Mouse (Mus musculus) C2C12 (cell line): ENCODE results near the gene Med28. TPM values are rescaled to one million over a fixed set of nuclear protein-coding genes. Genes with fewer than 3 reads are reported as not detected.

ENCODE experiments used
- H3K27me3 ChIP-seq: one replicate; pipeline ENCODE4 v1.6.1; 2011; ENCODE audit not compliant: control insufficient read depth, insufficient read depth, insufficient read length
- H3K36me3 ChIP-seq: one replicate; pipeline ENCODE4 v1.6.1; 2011; ENCODE audit not compliant: control insufficient read depth, insufficient read depth
- H3K4me3 ChIP-seq: one replicate; pipeline ENCODE4 v1.5.1; 2011; ENCODE audit warnings: mild to moderate bottlenecking, control low read depth; ENCODE audit not compliant: poor library complexity, insufficient read depth, severe bottlenecking
- H3K79me2 ChIP-seq: one replicate; pipeline ENCODE4 v1.6.1; 2011; ENCODE audit not compliant: control insufficient read depth, insufficient read depth
- H3K79me3 ChIP-seq: one replicate; pipeline ENCODE4 v1.6.1; 2011; ENCODE audit warnings: low read depth, control low read depth
- H3ac ChIP-seq: one replicate; pipeline ENCODE3; 2011; ENCODE audit warnings: low read depth; ENCODE audit not compliant: control insufficient read depth, insufficient read length
- CEBPB ChIP-seq: IDR thresholded peaks from one replicate; pipeline ENCODE4 v1.6.1; 2011; ENCODE audit warnings: low read depth, mild to moderate bottlenecking, control low read depth, moderate library complexity
- CTCF ChIP-seq: IDR thresholded peaks from one replicate; pipeline ENCODE4 v1.5.1; 2011; ENCODE audit not compliant: control insufficient read depth, insufficient read depth, insufficient read length
- FOSL1 ChIP-seq: IDR thresholded peaks from one replicate; pipeline ENCODE4 v1.8.0; 2011; ENCODE audit warnings: mild to moderate bottlenecking, low read length; ENCODE audit not compliant: poor library complexity, insufficient read depth, severe bottlenecking
- MAX ChIP-seq: IDR thresholded peaks from one replicate; pipeline ENCODE4 v1.6.1; 2011; ENCODE audit warnings: mild to moderate bottlenecking, control low read depth
- MYOD1 ChIP-seq: IDR thresholded peaks from one replicate; pipeline ENCODE4 v1.6.1; 2011; ENCODE audit warnings: low read depth; ENCODE audit not compliant: control insufficient read depth, insufficient read length
- MYOG ChIP-seq: IDR thresholded peaks from one replicate; pipeline ENCODE4 v1.6.1; 2011; ENCODE audit not compliant: control insufficient read depth, insufficient read length; ENCODE audit errors: extremely low read depth
- USF1 ChIP-seq: IDR thresholded peaks from one replicate; pipeline ENCODE4 v1.6.1; 2011; ENCODE audit warnings: low read depth, mild to moderate bottlenecking, control low read depth, moderate library complexity
- polyA plus RNA-seq: library from polyadenylated mRNA; unstranded; fragments of >200 nt; fragmentation: generic; extraction: Trizol; gene quantifications from one replicate; pipeline ENCODE4 v1.2.1, GENCODE M21; 2012; ENCODE audit warnings: missing spikeins

Med28 gene
- polyA plus RNA-seq, 1 experiment = 166 TPM

DNA sequence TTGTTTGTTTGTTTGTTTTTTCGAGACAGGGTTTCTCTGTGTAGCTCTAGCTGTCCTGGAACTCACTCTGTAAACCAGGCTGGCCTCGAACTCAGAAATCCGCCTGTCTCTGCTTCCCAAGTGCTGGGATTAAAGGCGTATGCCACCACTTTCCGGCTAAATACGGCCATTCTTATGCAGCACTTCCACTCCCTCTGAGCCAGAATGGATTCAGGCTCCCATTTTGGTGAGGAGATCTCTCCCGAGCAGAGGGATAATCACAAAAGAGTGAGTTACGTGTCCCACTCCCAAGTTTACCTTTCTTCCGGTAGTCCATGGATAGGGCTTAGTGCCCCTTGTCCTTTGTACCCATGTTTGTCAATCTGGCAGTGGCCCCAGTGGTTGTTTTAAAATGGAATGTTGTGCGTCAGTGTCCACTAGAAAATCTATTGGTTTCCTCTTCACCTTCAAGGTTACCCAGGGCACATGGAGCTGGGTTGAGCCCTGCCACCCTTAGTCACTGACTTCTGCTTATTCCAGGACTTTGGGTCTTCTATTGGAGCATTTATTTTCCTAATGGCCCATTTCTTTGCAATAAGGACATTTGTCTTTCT lies 4.8 kb upstream of the Med28 start:
- peaks cover 35% of the 10 kb centered on the region for H3K36me3 ChIP-seq
- H3K79me2 ChIP-seq = peaks cover 2% of the 10 kb centered on the region
- no peaks in the 10 kb centered on the region for H3K27me3 ChIP-seq
- H3ac ChIP-seq = no peak overlapping the region
- H3K79me3 ChIP-seq = no peaks in the 10 kb centered on the region
- TF ChIP-seq MYOG = no peak
- TF ChIP-seq USF1 = no peak
- no peak for TF ChIP-seq FOSL1
- TF ChIP-seq MAX = no peak
- TF ChIP-seq CTCF = no peak
- no peak for TF ChIP-seq CEBPB
- TF ChIP-seq MYOD1 = no peak
- no peak overlapping the region for H3K4me3 ChIP-seq

DNA sequence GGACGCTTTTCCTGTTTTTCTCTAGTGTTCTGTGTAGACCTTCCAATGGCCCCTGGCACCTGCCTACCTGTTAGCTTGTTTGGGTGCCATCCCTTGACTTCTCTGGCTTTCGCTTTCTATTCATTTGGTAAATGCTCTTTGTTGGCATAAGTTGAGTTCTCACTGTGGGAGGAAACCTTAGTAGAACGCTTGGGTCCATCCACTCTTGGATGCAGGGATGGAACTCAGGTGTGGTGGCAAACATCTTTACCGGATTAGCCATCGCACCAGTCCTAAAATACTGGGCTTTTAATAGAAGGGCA lies 731 bp downstream of the Med28 start:
- H3K79me3 ChIP-seq = peaks cover 30% of the 10 kb centered on the region
- peak overlapping the region; percentile 93 for H3ac ChIP-seq
- TF ChIP-seq MYOG (no peak), CEBPB (no peak), MYOD1 (no peak), FOSL1 (no peak), USF1 (no peak), CTCF (no peak), MAX (no peak)
- H3K27me3 ChIP-seq = no peaks in the 10 kb centered on the region
- H3K4me3 ChIP-seq = peak overlapping the region; percentile 74
- peaks cover 39% of the 10 kb centered on the region for H3K79me2 ChIP-seq
- peaks cover 24% of the 10 kb centered on the region for H3K36me3 ChIP-seq

GRCm38 (mm10) chr5:45521601-45522000 lies 1.6 kb downstream of the Med28 start:
- Histone ChIP-seq H3K79me3 (peaks cover 30% of the 10 kb centered on the region), H3K79me2 (peaks cover 39% of the 10 kb centered on the region), H3ac (no peak overlapping the region), H3K4me3 (no peak overlapping the region), H3K36me3 (peaks cover 32% of the 10 kb centered on the region), H3K27me3 (no peaks in the 10 kb centered on the region)
- TF ChIP-seq MYOD1 (no peak), MAX (no peak), FOSL1 (no peak), CEBPB (no peak), MYOG (no peak), USF1 (no peak), CTCF (no peak)

DNA sequence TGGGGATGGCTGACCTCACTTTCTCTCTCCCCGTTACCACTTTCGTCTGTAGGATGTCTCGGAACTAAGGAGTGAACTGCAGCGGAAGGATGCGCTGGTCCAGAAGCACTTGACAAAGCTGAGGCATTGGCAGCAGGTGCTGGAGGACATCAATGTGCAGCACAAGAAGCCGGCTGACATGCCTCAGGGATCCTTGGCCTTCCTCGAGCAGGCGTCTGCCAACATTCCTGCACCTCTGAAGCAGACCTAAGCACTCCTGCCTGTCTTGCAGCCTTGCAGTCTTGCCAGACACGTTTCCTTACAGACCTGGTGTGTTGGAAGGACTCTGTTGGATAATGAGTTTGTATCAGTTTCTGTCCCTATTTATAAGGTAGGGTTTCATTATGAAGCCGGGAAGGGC lies 5.1 kb downstream of the Med28 start:
- H3K36me3 ChIP-seq = peaks cover 53% of the 10 kb centered on the region
- peaks cover 30% of the 10 kb centered on the region for H3K79me3 ChIP-seq
- TF ChIP-seq CEBPB (no peak), CTCF (no peak), MYOG (no peak), USF1 (no peak), MYOD1 (no peak), FOSL1 (no peak), MAX (no peak)

DNA sequence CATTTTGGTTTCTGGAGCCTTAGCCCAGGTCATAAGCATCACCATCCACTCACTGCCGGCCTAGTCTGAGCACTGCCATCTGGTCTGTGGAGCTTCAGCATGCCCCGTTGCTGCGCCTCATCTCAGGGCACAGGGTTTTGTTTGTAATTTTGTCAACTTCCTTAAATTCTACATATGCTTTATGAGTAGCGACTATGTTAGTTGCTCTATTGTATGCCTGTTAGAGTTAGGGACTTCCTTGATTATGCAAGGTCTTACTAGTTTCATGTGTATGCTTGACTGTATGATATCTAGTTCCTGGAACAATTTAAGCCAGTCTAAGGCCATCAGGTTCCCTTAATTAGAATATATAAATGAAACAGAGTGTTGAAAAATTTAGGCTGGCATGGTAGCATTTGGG lies 6.3 kb downstream of the Med28 start:
- peaks cover 61% of the 10 kb centered on the region for H3K36me3 ChIP-seq
- no peaks in the 10 kb centered on the region for H3K27me3 ChIP-seq
- H3K79me3 ChIP-seq = peaks cover 21% of the 10 kb centered on the region

More for the DNA sequence above, 5.1 kb downstream of the Med28 start:
- Histone ChIP-seq H3ac (no peak overlapping the region), H3K27me3 (no peaks in the 10 kb centered on the region), H3K79me2 (peaks cover 39% of the 10 kb centered on the region), H3K4me3 (no peak overlapping the region)

GRCm38 (mm10) chr5:45529696-45530095 lies 9.7 kb downstream of the Med28 start:
- H3K79me3 ChIP-seq = no peaks in the 10 kb centered on the region
- H3ac ChIP-seq = no peak overlapping the region
- H3K27me3 ChIP-seq = no peaks in the 10 kb centered on the region
- H3K4me3 ChIP-seq = no peak overlapping the region
- TF ChIP-seq MYOD1 (no peak), USF1 (no peak), FOSL1 (no peak), MAX (no peak), CTCF (no peak), CEBPB (no peak), MYOG (no peak)
- H3K79me2 ChIP-seq = no peaks in the 10 kb centered on the region
- peaks cover 55% of the 10 kb centered on the region for H3K36me3 ChIP-seq

More for the DNA sequence above, 6.3 kb downstream of the Med28 start:
- Histone ChIP-seq H3K79me2 (peaks cover 27% of the 10 kb centered on the region), H3ac (no peak overlapping the region), H3K4me3 (no peak overlapping the region)
- TF ChIP-seq FOSL1 (no peak), MAX (no peak), USF1 (no peak), MYOD1 (no peak), CTCF (no peak), MYOG (no peak), CEBPB (no peak)
